Mouse (Mus musculus): Measurements from ENCODE around the gene Nxn.

Nxn gene

DNA sequence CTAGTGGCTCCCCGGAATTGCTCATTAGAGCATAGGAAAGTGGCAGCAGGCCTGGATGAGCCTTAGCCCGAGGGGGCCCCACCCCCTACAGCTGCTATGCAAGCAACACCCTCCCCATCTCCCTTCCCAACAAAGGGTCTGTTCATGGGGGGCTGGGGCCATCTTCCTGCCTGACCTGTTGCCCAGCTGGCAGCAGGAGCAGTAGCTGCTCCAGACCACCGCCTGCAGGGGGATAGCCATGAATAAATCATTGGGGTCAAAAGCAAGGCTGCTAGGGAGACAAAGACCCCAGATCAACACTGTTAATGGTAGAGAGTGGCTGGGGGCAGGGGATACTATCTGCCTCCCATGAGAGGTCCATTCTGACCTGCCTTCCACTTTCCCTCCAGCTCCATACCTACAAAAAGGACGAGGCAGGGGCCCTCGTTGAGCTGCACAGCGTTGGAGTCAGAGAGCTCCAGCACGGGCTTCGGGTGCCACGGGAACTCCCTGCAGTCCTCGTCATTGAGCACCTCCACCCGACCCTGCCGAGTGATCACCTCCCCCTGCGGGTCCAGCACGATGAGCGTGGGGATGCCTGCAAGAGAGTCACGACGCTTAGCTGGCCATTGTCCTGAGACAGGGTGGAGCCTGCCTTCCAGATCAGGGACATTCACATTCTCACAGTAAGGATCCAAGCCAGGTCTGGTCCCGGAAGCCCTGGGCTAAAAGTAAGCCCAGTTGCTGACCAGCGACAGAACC lies 136.2 kb downstream of the Nxn start:
- DNase-seq (ENCODE audit: extremely low read depth, low read depth), result no peak

DNA sequence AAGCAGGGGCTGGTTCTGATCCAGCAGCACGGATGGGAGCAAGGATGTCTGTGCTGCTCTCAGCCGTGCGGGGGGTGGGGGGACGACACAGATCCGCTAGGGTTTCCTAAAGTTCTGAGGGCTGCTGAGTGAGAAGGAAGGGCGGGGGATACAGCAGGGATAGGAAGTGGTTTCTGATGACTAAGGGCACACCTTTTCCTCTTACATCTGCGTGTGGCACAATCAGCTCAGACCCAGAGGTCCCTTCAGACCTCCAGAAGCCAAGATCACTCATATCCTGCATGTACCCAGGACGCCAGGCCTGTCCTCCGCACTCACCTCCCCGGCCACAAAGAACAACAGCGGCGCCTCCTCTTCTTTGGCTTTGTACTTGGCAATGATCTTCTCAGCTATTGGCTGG lies 137.7 kb downstream of the Nxn start:
- DNase-seq (ENCODE audit: extremely low read depth, low read depth), result peak; percentile 21

DNA sequence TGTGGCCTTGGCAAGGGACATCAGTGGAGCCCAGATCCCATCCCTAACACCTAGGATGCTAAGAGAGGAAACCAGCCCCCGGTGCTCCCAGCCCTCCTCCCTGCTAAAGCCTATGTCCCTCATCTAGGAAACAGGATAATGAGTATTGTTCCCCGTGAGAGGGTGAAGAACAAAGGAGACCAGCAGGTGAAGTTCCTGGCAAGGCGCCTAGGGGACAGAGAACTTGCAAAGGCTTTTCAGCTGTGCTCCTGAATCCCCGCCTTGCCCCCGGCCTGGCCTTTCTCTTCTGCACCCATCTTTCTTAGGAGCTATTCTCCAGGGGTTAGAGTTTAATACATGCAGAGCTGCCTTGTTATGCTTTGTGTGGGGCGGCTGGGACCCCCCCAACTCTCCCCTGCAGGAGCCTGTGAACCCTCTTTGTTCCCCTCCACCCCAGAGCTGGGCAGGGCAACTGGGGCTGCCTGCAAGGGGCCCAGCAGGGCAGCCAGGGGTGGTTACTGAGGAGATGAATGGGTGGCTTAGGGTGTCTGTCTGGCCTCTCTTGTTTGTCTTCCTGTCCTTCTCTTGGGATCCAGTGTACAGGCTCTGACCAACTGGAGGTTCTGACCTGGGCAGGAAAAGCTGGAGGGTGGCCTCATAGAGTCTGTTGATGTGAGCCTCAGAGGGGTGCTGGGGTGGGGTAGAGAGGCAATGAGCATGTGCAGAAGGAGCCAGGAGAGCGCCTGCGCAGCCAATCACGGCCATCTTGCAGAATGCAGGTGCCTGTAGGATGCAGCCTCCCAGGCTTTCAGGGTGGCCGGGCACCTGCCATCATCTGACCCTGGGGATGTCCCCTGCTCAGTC lies 138.5 kb downstream of the Nxn start:
- no peak for DNase-seq (ENCODE audit: extremely low read depth, low read depth)

DNA sequence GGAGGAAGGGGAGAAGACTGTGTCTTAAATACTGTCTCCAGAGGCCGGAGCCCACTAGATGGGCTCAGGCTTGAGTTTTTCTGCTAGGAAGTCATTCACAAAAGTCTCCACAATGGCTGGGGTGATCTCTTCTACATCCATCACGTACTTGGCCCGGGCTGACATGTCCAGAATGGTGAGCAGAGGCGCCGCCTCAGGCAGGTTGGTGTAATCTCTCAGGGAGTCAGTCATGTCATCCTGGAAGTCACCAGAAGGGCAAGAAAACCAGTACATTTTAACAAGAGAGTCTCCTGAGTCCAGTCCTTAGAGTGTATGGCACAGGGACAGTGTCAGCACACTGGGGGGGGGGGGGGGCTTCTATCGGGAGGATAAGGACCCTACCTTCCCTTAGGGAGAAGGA lies 140.4 kb downstream of the Nxn start:
- DNase-seq (ENCODE audit: extremely low read depth, low read depth), result no peak

DNA sequence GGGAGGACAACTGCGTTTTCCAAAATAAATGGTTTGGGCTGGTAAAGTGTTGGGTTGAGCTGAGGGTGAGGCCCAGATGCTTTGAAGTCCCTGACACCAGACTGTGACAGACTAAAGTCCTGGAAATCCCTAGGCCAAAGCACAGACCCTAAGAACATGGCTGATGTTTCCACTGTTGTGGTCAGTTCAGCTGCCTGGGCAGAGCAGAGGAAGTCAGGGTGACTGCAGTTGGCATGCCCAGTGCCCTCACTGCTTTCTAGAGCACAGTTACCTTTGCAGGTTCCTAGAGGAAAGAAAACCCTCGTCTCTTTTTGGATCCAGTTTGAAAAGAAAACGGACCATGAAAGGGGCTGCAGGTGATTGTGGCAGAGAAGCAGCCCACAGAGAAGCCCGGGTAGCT lies 141.6 kb downstream of the Nxn start:
- no peak for DNase-seq (ENCODE audit: extremely low read depth, low read depth)

DNA sequence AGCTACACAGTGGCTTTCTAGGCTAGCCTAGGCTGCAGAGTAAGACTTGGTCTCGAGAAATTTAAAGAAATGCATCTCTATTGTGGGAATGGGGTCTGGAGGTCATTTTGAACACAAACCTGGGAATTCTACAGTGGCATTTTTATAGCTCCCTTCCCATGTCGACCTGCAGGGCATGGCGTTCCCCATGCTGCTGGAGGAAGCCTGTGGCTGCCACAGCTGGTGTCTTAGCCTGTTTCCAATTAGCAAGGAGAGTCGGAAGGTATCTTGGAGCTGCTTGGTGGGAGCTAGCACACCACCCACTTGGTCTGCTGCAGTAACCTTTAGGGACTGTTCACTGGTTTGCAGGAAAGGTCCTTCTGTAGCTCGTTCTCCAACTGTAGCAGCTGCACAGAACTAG lies 142.8 kb downstream of the Nxn start:
- no peak for DNase-seq (ENCODE audit: extremely low read depth, low read depth)

DNA sequence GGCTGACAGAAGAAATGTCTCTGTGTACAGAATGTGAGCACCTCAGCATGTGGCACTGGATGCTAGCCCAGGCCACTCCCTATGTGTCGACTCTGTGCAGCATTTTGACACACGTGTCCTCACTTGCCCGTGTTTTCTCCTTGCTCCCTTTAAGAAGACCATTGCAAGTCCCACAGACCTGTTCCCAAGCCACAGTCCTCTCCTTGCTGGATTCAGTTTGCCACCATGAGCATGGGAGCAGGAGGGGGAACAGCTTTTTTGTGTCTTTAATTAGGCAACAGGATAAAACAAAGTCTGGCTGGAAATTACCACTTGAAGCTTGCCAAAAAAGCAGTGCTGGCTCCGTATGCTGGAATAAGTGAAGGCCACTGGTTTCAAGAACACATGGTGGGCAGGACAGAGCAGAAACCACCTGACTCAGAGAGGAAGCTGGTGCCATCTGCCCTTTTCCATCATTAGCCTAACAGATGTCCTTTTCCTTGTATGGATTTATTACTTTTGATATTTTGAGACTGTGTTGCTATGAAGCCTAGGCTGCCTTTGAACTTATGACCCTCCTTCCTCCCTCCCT lies 143.4 kb downstream of the Nxn start:
- no peak for DNase-seq (ENCODE audit: extremely low read depth, low read depth)

DNA sequence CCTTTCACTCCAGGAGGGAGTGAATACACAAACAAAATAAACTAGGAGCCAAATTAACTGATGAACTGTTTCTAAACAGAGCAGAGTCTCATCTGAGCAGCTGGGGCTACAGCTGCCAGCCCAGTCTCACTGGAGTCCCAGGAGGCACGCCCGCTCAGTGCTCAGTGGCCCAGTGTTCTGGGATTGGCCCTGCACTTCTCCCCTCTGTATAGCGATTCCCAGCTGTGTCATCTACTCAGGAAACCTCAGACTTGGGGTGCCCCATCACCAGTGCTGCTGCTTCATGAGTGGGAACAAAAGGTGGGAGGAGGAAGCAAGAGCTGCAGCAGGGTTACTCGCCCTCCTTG lies 145.0 kb downstream of the Nxn start:
- no peak for DNase-seq (ENCODE audit: extremely low read depth, low read depth)

DNA sequence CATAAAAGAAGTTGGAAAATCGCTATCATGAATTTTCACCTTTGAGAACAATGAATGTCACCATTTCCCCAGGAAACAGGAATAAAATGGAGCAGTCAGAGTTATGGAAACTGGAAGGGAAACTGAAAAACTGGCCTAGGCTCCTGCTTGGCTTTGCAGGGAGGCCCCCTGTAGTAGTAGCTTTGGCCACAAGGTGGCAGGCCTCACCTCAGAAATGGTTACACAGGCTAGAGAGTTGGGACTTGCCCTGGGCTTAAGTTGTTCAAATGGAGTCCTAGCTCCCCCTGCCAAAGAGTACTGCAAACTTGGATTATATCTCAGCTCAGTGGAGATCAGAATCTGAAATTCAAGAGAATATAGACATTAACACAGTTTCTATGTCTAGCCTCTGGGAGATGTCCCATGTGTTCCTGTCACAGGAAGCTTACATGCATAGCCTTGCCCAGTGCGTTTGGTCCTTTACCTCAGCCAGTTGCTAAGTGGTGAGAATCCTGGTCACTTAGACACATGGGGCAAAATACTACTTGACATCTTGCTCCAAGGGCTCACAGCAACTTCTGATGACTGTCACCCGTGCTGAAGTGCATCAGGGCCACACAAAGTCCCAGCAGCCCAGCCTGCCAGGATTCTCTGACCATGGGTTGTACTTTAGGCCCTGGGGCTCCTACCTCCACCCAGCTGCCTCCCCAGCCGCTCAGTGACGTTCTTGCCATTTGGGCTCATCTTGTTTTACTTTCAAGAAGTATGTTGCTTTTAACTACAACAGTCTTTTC lies 145.6 kb downstream of the Nxn start:
- peak; percentile 20 for DNase-seq (ENCODE audit: extremely low read depth, low read depth)

DNA sequence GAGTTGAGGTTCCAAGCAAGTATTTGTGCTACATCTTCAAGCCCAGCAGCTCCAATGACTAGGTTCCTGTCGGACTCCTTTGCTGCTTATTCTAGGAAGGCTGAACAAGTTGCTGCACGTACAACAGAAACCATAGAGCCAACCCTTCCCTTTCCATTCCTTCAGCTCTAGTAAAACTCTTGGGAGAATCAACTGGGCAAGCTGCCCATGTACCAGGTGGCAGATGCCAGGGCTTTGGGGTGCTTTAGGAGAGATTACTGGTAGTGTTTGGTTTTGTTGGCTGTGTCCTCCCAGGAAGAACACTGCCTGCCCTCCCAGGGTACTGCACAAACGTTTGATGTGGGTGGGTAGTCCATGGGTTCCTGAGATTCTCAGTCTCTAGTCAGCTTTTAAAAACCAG lies 146.9 kb downstream of the Nxn start:
- DNase-seq (ENCODE audit: extremely low read depth, low read depth), result no peak

DNA sequence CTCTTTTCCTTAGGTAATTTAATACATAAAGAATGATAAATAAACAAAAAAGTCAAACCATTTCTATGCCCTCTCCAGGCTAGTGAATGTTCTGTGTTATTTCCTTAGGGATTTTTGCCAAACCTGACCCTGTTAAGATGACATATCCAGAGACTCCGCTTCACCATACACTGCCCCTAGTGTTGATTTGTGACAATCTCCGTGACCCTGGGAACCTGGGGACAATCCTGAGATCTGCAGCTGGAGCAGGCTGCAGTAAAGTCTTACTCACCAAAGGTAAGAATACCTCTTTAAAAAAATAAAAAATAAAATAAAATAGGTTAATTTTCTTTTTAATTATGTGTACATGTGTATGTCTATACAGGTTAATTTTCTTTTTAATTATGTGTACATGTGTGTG lies 151.7 kb downstream of the Nxn start:
- no peak for DNase-seq (ENCODE audit: extremely low read depth, low read depth)

DNA sequence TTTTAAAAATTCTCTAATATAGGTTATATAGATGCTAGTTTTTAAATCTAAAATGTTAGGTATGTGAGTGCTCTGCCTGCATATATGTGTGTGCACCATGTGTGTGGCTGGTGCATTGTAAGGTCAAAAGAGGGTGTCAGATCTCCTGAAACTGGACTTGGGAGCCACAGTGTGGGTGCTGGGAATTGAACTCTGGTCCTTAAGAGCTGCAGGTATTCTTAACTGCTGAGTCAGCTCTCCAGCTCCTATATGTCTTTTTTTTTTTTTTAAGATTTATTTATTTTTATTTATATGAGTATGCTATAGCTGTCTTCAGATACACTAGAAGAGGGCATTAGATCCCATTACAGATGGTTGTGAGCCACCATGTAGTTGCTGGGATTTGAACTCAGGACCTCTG lies 152.5 kb downstream of the Nxn start:
- no peak for DNase-seq (ENCODE audit: extremely low read depth, low read depth)

DNA sequence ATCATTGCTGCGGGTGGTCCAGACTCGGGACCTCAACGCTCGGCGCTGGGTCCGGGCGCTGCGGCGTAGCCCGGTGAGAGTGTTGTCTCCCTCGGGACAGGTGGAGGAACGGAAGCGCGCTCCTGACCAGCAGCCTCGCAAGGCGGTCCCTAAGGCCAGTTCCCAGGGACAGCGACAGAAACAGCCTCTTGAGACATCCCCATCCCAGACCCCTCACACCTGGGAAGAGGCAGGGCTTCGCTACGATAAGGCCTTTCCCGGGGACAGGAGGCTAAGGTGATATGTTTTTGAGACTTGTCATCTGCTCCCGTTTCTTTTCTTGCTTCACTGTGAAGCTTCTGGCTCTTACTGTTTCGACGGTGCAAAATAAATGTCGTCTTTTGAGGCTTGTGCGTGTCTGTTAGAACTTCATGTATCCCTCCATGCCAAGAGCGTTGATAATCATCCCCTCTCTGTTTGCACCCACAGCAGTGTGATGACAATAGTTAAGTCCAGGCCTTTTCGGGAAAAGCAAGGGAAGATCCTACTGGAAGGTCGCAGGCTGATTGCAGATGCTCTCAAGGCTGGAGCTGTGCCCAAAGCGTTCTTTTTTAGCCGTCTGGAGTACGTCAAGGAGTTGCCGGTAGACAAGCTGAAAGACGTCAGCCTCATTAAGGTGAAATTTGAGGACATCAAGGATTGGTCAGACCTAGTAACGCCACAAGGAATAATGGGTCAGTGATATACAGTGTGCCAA lies 155.0 kb downstream of the Nxn start:
- no peak for DNase-seq (ENCODE audit: extremely low read depth, low read depth)

DNA sequence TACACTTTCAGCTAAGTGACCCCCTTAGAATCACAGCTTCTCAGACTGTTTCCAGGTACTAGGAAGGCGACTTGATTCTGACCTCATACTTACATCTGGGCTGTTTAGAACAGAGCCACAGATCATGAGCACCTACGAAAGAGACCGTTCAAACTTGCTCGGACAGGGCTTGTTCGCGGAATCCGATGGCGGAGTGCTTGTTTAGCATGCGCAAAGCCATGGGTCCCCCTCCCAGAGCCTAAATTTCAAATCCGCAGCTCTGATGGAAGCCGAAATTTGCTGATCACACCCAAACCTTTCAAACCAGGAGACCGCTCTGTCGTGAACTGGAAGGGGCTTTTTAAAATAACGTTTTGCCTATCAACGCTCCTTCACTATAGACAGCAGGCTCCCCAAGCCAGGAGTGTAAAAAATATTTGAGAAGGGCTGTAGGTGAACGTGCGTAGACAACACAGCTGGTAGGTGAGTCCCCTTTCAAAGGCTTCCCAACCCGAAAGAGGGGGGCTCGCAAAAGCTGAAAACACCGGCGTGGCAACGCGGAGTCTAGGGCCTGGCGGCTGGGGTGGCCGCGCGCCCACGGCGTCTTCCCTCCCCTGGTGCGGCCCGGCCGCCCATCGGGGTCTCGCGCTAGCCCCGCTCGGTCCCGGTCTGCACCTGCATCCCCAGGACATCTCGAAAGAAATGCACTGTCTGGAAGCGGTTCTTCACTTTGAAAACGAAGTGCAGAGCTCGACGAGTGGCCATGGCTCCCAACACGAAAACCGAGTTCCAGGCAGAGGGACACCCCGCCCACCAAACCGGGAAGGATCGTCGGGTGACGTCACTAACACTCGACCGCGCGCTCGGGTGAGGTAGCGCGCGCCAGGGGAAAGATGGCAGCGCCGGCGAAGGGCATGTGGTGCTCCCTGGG lies 155.8 kb downstream of the Nxn start, which contains the start of the genes Mrm3 and Glod4:
Gene Mrm3, plus strand, starts transcription at position 815 of the 910 bp plus-strand sequence.
Gene Glod4, minus strand, starts transcription at position 825 of the 910 bp plus-strand sequence.
- peak; percentile 69 for DNase-seq (ENCODE audit: extremely low read depth, low read depth)

DNA sequence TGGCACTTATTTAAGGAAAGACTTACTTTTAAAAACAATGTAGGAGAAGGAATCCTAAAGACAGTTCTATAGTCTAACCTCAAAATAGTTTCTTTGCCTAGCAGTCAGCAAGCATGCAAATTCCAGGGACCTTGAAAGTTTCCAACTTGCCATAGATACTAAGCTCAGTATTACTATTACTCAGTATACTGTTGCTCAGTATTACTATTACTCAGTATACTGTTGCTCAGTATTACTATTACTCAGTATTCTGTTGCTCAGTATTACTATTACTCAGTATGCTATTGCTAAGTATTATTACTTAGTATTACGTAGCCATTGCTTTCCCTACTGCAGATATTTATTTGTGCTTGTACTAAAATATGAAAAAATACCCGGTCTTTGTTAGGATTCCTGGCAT lies 159.2 kb downstream of the Nxn start:
- DNase-seq (ENCODE audit: extremely low read depth, low read depth), result no peak

DNA sequence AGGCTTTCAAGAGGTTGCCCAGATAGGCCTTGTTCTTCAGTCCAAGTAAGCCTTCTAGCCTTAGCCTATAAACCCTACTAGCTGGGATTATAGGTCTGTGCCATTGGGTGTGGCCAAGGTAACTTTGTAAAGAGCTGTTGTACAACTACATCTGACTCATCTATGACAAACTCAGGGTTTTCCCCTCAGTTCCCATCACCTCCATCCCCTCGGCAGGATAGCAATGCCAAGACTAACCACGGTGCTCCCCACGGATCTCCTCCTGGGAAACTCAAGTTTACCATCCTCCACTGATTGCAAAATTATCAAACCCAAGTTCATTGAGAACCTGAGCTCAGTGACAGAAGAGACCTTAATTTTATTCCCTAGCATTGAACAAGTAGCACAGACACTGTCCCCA lies 162.8 kb downstream of the Nxn start:
- DNase-seq (ENCODE audit: extremely low read depth, low read depth), result no peak

DNA sequence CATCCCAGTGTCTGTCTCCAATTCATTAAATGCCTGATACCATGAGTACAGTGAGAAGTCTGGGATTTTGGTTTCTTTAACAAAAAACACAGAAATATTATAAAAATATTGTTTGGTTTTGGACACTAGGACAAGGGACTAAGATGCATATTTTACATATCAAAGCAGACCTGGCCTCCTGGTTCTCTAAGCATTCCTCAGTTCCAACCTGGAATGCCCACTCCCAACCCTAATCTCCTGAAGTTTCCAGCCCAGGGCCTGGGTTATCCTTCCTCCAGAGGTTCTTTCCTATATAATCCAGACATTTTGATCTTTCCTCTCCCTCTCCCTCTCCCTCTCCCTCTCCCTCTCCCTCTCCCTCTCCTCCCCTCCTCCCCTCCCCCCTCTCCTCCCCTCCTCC lies 173.9 kb downstream of the Nxn start:
- no peak for DNase-seq (ENCODE audit: extremely low read depth, low read depth)

DNA sequence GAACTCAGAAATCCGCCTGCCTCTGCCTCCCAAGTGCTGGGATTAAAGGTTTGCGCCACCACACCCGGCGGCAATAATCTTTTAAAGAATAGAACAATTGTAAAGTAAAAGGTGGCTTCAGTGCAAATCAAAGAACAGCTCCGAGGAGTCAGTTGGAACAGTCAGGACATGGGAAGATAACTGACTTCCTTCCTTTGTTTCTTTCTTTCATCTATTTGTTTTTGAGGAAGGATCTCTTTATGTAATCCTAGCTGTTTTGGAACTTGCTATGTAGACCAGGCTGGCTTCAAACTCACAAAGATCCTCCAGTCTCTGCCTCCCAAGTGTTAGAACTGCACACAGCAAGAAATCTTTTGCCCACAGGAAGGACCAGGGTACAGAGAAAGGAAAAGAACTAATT lies 174.3 kb downstream of the Nxn start:
- no peak for DNase-seq (ENCODE audit: extremely low read depth, low read depth)

DNA sequence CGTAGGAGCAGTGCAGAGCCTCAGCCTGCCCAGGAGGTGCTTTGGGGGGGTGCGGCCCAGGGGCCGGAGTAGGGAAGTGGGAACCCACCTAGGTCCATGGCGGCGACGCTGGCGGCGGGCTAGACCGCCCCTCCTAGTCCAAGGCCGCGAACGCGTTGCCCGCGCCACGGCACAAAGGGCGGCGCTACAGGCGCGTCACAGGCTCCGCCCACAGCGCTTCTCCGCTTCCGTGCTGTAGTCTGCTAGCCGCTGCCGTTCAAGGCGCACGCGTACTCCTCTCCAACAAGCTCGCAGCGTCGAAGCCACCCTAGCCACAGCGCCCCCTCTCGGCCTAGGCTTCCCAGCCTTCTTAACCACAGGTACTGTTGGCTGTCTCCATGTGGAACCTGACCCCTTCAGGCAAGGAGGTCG lies 181.5 kb downstream of the Nxn start, which contains the start of the genes Dbil5 and Gemin4:
Gene Dbil5, plus strand, starts transcription at position 219 of the 411 bp plus-strand sequence.
Gene Gemin4, minus strand, starts transcription at position 275 of the 411 bp plus-strand sequence.
- peak; percentile 93 for DNase-seq (ENCODE audit: extremely low read depth, low read depth)

Data from MEL-GATA-1-ER (cell line).